Mouse (Mus musculus) ES-E14 (cell line): ENCODE measurements around the gene Otoa. TPM values are rescaled to one million over a fixed set of nuclear protein-coding genes. Genes with fewer than 3 reads are reported as not detected.

Experiments
- DNase-seq: peaks from one replicate; pipeline ENCODE4 v3.0.0-alpha.2; 2013; ENCODE audit warnings: low read depth, low spot score
- H3K27ac ChIP-seq: 2 replicates; pipeline ENCODE4 v1.5.1; 2012; ENCODE audit warnings: low read depth, mild to moderate bottlenecking, low read length, moderate library complexity, mixed read lengths; ENCODE audit not compliant: poor library complexity, insufficient read depth, severe bottlenecking
- H3K36me3 ChIP-seq: 2 replicates; pipeline ENCODE4 v1.6.1; 2012; ENCODE audit warnings: mild to moderate bottlenecking, low read length, moderate library complexity, mixed read lengths; ENCODE audit not compliant: control insufficient read depth, poor library complexity, insufficient read depth, severe bottlenecking
- H3K4me1 ChIP-seq, 2 experiments: fragments of 150-350 bp in 1 of 2; sonication (generic) in 1 of 2; 2 replicates each; pipeline ENCODE4 v1.6.1; 2012; ENCODE audit warnings: low read length in 2 of 2, mild to moderate bottlenecking in 1 of 2, mixed read lengths in 1 of 2; ENCODE audit not compliant: control insufficient read depth in 2 of 2, insufficient read depth in 2 of 2, poor library complexity in 1 of 2
- H3K4me3 ChIP-seq, 2 experiments: fragments of 150-350 bp in 1 of 2; sonication (generic) in 1 of 2; 2 replicates each; pipeline ENCODE4 v1.5.1; 2012; ENCODE audit warnings: low read length in 2 of 2, low read depth in 1 of 2, mild to moderate bottlenecking in 1 of 2, mixed read lengths in 1 of 2; ENCODE audit not compliant: insufficient read depth in 1 of 2, poor library complexity in 1 of 2, severe bottlenecking in 1 of 2
- H3K9ac ChIP-seq: 2 replicates; pipeline ENCODE4 v1.6.1; 2012; ENCODE audit warnings: low read depth, mild to moderate bottlenecking, low read length, mixed read lengths; ENCODE audit not compliant: poor library complexity, insufficient read depth, severe bottlenecking
- H3K9me3 ChIP-seq: fragments of 150-350 bp; sonication (generic); 2 replicates; pipeline ENCODE4 v1.6.1; 2012; ENCODE audit warnings: low read depth, mild to moderate bottlenecking, low read length; ENCODE audit not compliant: control insufficient read depth, insufficient read depth
- CHD2 ChIP-seq: IDR thresholded peaks from 2 replicates; pipeline ENCODE4 v1.6.1; 2014; ENCODE audit warnings: mild to moderate bottlenecking, low read depth, low read length, inconsistent platforms
- HCFC1 ChIP-seq: IDR thresholded peaks from 2 replicates; pipeline ENCODE4 v1.6.1; 2012; ENCODE audit warnings: low read length, inconsistent platforms, borderline replicate concordance; ENCODE audit not compliant: insufficient read depth
- MAFK ChIP-seq: IDR thresholded peaks from 2 replicates; pipeline ENCODE4 v1.6.1; 2014; ENCODE audit warnings: mild to moderate bottlenecking, low read depth, low read length, inconsistent platforms; ENCODE audit not compliant: insufficient read depth
- ZC3H11A ChIP-seq: IDR thresholded peaks from 2 replicates; pipeline ENCODE4 v1.6.1; 2012; ENCODE audit warnings: low read depth, mild to moderate bottlenecking, inconsistent platforms, low read length, borderline replicate concordance
- ZNF384 ChIP-seq: IDR thresholded peaks from 2 replicates; pipeline ENCODE4 v1.6.1; 2012; ENCODE audit warnings: low read depth, low read length, inconsistent platforms
- in situ Hi-C, 2 experiments: fragments of 600-800 bp; cut with MboI; formaldehyde crosslinking; loops; one replicate each; pipeline ENCODE4 v1.15.1; 2025; ENCODE audit warnings: low sequenced_read_pairs in 2 of 2, inconsistent platforms in 1 of 2; ENCODE audit not compliant: unreplicated experiment in 2 of 2
- total RNA-seq: library from RNA; depleted of rRNA; stranded (reverse); fragments of 300-350 nt; gene quantifications from 2 replicates; pipeline ENCODE4 v1.2.3, GENCODE M21; 2012; rRNA removed

Gene Otoa
- total RNA-seq, result 0.22 and 0.58 TPM in 2 replicates

DNA sequence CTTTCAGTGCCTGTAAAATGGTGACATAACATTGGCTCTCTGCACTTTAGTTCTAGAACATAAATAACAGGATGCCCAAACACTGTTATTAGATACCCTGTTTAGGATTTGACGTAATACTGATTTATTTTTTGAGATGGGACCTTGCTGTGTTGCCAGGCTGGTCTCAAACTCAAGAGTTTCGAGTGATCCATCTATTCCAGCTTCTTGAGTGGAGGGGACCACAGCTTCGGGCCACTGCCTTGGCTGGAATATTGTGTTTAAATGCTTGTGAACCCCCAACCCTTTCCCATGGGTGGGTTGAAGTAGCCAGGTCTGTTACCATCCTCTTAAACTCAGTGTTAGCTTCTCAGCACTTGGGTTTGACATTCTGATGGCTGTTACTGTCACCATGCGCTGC is at the start of gene Otoa:
Otoa (plus strand) TSS at position 301 of the 400 bp plus-strand sequence.
- no peak for TF ChIP-seq ZC3H11A
- no peak for TF ChIP-seq CHD2
- no peak for TF ChIP-seq HCFC1
- TF ChIP-seq ZNF384, result no peak
- no peak for TF ChIP-seq MAFK
- Histone ChIP-seq H3K4me1 (no peaks in the 10 kb centered on the region), H3K9ac (no peak within 1 kb of the TSS), H3K27ac (no peak within 1 kb of the TSS), H3K4me3 (no peak within 1 kb of the TSS), H3K36me3 (no peaks in the 10 kb centered on the region), H3K9me3 (no peaks in the 10 kb centered on the region)
- in situ Hi-C loops, result no loop called here
- no peak for DNase-seq

DNA sequence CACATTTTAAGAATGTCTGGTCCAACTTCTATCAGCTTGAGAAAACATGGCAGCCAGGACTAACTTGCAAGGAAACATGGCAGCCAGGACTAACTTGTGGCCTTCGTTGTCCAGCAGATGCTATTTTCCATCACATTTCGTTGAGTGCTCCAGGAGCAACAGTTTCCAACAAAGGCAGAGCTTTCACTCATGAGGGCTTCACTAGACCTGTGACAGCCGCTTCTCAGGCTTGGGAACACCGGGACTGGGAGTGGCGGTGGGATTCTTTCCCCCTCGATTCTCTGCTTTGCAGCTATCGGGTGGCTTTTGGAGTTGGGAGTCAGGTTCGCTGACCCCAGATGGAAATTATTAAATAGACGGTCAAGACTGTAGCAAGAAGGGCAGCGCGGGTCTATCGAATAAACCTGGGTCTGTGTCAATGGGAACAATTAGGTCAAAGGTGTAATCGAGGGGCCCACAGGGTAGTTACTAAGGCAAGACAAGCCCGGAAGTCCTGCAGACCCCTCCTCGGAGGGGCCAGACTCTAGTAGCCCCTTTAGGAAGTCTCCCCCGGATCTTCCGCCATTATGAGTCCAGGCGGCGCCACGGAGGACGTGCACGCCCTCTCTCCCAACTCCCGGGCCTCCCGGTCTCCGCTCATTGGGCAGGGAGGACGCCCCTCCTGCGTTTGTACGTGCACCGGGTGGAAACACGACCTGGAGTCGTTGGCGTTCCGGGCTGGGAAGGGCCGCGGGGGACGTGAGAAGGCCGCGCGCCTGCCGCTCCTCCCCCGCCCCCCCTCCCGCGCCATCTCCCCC is 47.4 kb upstream of the Otoa start, which contains the start of gene Mettl9:
Mettl9 (plus strand) TSS at position 590 of the 797 bp plus-strand sequence.
- DNase-seq, result peak; percentile 89
- in situ Hi-C loops, result no loop called here

DNA sequence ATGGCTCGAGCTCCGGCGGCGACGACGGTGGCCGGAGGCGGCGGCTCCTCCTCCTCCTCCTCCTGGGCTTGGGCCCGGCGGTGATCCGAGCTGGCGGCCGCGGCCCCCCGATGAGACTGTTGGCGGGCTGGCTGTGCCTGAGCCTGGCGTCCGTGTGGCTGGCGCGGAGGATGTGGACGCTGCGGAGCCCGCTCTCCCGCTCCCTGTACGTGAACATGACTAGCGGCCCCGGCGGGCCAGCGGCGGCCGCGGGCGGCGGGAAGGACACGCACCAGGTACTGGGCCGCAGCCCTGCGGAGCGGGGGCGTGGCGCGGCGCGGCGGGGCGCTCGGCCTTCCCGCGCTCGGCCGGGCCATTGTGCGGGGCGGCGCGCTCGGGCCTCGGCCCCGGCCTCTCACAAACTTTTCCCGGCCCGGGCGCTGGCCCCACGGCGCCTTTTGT is 46.7 kb upstream of the Otoa start:
- peak overlapping the region; percentile 85 to 99 for H3K4me3 ChIP-seq
- no peaks in the 10 kb centered on the region for H3K36me3 ChIP-seq
- no peaks in the 10 kb centered on the region for H3K9me3 ChIP-seq
- 0 out of 4 replicates have a peak, but pooled peaks cover 0 to 2% of the 10 kb centered on the region in 2 experiments for H3K4me1 ChIP-seq
- H3K27ac ChIP-seq, result peak overlapping the region; percentile 37
- in situ Hi-C loops, result no loop called here
- peak overlapping the region; percentile 99 for H3K9ac ChIP-seq
- TF ChIP-seq ZNF384 (no peak), ZC3H11A (no peak), HCFC1 (no peak), CHD2 (no peak), MAFK (no peak)
- no peak for DNase-seq

More for the DNA sequence above, 47.4 kb upstream of the Otoa start, which contains the start of gene Mettl9:
- peak within 1 kb of the TSS; percentile 99 for H3K9ac ChIP-seq
- H3K4me1 ChIP-seq, result 0 out of 4 replicates have a peak, but pooled peaks cover 0 to 2% of the 10 kb centered on the region in 2 experiments
- no peaks in the 10 kb centered on the region for H3K9me3 ChIP-seq
- no peaks in the 10 kb centered on the region for H3K36me3 ChIP-seq
- peak within 1 kb of the TSS; percentile 85 to 99 for H3K4me3 ChIP-seq
- no peak for TF ChIP-seq ZC3H11A
- peak; percentile 61; the same call in 1 of the 2 replicates for TF ChIP-seq CHD2
- TF ChIP-seq ZNF384, result no peak
- peak; percentile 89 for TF ChIP-seq HCFC1
- no peak for TF ChIP-seq MAFK
- H3K27ac ChIP-seq, result peak within 1 kb of the TSS; percentile 37

DNA sequence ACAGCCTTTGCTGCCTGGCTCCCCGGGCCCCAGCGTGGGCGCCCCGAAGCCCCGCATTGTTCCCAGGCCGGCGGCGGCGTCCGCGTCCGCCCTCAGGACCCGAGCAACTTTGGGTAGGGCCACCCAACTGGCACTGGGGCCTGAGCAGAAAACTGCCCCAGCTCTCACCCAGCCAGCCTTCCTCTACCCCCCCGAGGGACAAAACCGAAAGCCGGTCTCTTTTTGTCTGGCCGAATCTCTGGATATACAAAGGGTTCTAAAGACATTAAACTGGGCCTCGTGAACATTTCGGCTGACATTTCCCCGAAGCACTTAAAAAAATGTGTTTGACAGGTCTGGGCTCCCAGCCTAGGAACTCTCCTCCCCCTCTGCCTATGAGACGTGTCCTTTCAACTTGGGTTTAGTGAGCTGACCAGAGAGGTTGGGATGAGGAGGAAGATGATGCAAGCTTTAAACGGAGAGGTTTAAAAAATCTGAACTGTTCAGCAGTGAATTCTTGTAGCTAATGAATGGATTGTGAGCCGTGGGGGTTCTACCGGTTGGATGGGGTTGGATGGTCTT is 46.2 kb upstream of the Otoa start:
- no peak for TF ChIP-seq MAFK
- TF ChIP-seq ZNF384, result 0 out of 2 replicates have a peak, but pooled peaks have one; percentile 49
- TF ChIP-seq ZC3H11A, result no peak
- H3K27ac ChIP-seq, result no peak overlapping the region
- peak; percentile 17 for DNase-seq
- in situ Hi-C loops, result no loop called here
- peak overlapping the region; percentile 85 to 99 for H3K4me3 ChIP-seq
- H3K9ac ChIP-seq, result peak overlapping the region; percentile 99
- 0 out of 4 replicates have a peak, but pooled peaks cover 0 to 2% of the 10 kb centered on the region in 2 experiments for H3K4me1 ChIP-seq
- H3K9me3 ChIP-seq, result no peaks in the 10 kb centered on the region
- no peaks in the 10 kb centered on the region for H3K36me3 ChIP-seq
